Mouse (Mus musculus): ENCODE data around the gene Gpr26.

The Gpr26 gene

DNA sequence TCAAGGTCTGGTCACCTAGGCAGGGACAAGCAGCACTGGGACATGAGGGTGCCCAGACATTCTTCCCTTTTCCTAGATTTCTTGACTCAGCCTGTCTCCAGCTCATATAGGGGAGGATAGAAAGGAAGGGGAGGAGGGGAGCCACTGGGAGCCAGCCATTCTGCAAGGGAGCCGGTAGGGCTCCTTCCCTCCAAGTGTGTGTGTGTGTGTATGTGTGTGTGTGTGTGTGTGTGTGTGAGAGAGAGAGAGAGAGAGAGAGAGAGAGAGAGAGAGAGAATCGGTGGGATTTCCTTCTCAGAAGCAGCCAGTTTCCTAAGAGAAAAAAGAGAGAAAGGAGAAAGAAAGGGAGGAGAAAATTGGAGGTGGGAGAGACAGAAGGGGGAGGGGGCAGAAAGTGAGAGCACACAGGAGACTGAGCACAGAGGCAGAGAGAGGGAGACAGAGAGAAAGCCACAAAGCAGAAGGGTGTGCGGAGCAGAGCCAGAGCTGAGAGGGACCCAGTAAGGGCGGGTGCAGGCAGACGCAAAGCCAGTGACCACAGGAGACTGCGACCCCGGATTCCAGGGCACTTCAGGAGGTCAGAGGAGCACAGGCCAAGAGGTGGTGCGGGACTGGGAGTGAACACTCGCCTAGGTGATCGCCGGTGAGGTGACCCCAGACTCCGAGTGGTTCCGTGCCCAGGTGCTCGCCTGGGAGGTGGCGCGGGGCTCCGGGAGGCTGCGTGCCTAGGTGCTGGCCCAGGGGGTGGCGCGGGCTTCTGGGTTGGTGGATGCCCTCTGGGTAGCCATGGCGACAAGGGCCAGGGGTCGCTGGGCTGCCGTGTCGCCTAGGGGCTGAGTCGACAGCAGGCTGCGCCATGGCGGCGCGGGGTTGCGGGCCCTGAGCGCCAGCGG is at the start of gene Gpr26:
Gene Gpr26, plus strand, starts transcription at position 438 of the 893 bp plus-strand sequence.
- no peak for DNase-seq

DNA sequence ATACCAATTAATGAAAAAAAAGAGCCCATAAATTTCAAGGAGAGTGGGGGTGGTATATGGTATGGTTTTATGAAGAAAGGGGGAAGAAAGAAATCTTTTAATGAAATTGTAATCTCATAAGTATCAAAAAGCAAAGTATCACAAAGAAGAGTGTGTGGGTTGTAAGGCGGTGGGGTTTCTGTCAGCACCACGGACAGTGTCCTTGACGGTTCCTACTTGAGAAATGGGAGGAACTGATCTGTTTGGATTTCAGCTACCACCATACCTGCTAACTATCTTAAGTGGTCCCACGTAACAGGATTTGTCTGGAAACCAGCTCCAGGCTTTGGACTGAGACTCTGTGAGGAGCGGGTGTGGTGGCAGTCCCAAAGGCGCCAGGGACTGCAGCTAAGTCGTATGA is 48.9 kb upstream of the Gpr26 start:
- no peak for DNase-seq

- no peak for DNase-seq
These were observed 38.8 kb upstream of the Gpr26 start for GRCm38 (mm10) chr7:131927288-131928050.

DNA sequence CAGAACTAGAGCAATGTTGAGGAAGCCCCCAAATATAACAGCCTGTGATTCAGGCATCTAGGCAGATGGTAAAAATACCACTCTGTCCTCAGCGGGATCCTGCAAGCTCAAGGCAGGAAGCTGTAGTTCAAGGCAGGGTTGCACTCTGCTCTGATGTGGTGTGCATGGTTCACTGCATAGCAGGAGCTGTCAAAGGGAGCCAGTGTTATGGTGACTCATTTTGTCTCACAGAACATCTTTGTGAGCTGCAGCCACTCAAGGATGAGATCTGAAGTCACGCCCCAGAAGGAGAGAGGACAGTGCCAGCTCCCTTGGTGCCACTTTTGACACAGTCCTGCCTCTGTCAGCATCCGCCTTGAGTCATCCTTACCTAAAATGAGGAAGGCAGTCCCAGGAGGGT is 28.6 kb upstream of the Gpr26 start:
- no peak for DNase-seq

DNA sequence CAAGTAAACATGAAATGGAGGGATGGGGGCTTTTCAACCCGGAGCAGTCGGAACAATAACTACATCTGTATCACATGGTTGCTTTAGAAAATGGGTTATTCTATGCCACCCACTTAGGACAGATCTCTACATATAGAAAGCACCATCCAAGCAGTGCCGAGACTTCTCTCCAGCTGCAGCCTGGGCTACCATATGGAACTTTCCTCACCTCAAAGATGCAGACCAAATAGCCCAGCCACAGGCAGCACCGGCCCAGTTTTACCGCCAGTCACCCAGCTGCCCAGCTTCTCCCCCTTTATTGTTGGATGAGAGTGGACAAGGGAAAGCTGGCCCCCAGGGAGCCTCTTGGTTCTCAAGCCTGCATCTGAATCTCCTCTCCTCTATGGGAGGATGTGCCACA is 15.1 kb upstream of the Gpr26 start:
- no peak for DNase-seq

GRCm38 (mm10) chr7:131953402-131953801 is 12.9 kb upstream of the Gpr26 start:
- no peak for DNase-seq

DNA sequence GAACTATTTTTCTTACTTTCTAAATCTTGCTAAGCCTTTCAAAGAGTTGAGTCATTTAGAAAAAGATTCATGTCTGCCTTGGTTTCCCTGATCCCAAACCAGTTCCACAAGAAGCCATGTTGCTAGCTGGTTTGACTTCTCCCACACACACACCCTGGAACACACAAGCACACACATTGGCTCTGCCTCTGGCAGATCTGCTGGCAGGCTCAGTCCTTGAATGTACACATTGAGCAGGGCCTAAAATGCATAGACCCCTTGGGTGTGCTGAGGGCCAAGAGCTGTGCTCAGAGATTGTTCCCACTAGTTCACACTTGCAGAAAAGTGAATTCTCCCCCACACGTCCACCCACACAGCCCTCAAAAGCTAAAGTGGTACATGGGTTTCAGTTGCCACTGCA is 7.6 kb upstream of the Gpr26 start:
- DNase-seq, result no peak

GRCm38 (mm10) chr7:131960551-131960950 is 5.7 kb upstream of the Gpr26 start:
- no peak for DNase-seq

GRCm38 (mm10) chr7:131966916-131967494 is 745 bp downstream of the Gpr26 start:
- DNase-seq, result no peak

- DNase-seq, result no peak
These were observed 4.0 kb downstream of the Gpr26 start for GRCm38 (mm10) chr7:131970255-131970654.

- no peak for DNase-seq
These were observed 9.6 kb downstream of the Gpr26 start for GRCm38 (mm10) chr7:131975867-131976266.

GRCm38 (mm10) chr7:131978609-131979008 is 12.3 kb downstream of the Gpr26 start:
- DNase-seq, result no peak

DNA sequence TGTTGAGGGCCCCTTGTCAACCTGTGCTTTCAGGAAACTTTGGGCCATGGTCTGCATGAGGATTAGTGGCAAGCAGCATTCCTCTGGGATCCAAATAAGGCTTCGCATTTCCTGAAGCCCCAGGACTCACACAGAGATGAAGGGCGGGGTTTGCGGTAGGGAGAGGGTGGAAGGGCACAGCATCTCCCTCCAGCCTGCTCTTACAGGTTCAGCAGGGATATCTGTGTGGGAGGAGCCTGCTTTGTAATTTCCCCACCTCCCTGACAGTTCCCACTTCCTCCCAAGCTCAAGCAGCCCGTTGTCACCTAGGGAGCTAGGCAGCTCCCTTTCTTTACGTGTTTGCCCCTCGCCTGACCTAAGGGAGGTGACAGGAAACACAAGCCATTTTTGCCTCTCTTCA is 22.8 kb downstream of the Gpr26 start:
- no peak for DNase-seq

- DNase-seq, result no peak
These were observed 26.0 kb downstream of the Gpr26 start for GRCm38 (mm10) chr7:131992226-131992625.

- DNase-seq, result no peak
These were observed 26.6 kb downstream of the Gpr26 start for GRCm38 (mm10) chr7:131992873-131993272.

GRCm38 (mm10) chr7:132005996-132006696 is 39.9 kb downstream of the Gpr26 start:
- no peak for DNase-seq

DNA sequence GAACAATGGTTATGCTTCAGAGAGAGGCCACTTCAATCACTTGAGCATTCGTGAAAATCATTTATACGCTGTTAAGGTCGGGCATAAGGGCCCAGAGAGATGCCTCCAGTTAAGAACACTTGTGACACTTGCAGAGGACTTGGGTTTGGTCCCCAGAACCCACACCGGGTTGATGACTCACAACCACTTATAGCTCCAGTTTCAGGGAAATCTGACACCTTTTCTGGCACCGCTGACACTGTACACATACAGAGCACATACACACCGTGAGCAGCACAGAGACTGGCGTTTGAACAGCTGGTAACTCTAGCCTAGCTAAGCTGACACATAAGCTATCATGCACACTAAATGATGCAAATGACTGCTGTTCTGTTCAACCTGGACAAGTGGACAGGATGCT is 42.7 kb downstream of the Gpr26 start:
- DNase-seq, result no peak

DNA sequence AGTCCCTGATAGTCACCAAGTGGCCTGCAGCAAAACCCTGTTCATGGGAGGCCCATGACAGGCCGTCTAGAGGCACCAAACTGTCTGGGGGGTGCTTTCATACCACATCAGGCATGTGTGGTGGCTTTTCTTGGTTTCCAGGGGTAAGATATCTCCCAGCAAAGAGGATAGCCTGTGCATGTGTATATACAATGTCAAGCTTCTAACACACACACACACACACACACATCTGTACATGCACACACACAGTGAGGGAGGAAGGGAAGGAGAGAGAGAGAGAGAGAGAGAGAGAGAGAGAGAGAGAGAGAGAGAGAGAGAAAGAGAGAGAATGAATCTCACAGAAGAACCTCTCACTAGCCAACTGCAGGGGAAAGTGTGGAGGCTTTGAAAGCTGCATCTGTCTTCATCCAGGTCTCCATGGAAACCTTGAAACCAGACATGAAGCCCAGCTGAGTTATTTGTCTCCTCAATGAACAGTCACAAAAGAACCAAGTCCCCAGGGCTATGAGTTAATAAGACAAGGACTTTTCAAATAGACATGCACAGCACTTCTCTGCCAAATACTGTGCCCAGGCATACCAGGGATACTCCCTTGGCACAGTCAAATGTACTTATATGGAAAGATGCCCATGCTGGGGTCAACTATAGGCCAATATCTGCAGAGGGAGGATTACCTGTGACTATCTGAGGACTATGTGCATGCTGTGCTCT is 46.9 kb downstream of the Gpr26 start:
- DNase-seq, result no peak

- DNase-seq, result no peak
These were observed 47.7 kb downstream of the Gpr26 start for GRCm38 (mm10) chr7:132013970-132014369.

DNA sequence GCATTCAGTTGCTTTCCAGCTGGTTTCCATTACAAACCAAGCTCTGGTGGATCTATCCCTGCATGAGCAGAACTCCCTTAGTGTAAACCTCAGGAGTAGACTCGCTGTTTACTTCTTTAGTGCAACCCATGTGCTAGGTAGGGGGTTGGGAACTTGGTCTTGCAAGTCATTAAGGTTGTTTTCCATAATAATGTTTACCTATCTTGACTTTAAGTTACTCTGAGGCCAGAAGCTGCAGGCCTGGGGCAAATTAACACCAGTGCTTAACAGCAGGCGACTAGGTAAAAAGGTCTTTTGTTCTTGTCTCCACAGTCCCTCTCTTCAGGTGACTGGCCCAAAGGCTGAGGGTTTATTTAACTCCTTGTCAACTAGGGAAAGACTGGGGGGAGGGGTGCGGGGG is 48.9 kb downstream of the Gpr26 start:
- no peak for DNase-seq

DNA sequence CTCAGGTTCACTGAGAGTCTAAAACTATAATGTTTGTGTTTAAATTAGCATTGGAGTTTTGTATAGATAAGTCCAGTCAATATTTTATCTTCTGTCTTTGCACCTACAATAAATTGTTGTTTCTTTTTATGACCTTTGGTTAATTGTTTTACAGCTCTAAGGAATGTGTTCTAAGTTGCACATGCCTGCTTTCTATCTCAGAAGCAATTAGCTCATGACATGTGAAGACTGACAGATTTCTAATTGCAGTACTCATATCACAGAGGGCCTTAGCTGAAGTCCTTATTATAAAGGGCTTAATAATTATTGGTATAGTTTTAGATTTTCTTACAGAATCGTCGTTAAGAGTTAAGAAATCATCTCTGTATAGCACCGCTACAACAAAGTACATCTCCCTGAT is 49.7 kb downstream of the Gpr26 start:
- no peak for DNase-seq

DNA sequence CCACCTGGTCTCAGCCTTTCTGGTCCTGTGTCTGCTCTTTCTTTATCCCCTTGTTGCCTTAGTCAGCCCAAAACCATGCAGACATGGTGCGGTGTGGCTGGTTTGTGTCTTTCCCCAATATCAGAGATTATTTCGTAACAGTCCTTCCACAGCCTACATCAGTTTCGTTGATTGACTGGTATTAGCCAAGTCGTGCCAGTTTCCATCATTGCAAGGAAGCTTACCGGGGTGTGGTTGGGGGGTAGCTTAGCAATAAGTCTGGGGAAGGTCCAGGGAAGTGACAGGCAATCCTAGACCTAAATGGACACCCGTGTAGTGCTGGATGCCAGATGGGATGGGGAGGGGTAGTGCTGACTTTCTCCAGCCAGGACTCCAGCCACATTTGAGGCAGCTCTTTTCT is 59.3 kb downstream of the Gpr26 start:
- DNase-seq, result no peak
